Mouse (Mus musculus) olfactory bulb, adult 2 months (tissue): ENCODE measurements around the gene Trappc5.

ENCODE experiments used
- CTCF ChIP-seq: fragments of 200-500 bp; IDR thresholded peaks from 2 replicates; pipeline ENCODE4 v1.5.1; 2012; ENCODE audit warnings: low read depth, mild to moderate bottlenecking, low read length, moderate library complexity; ENCODE audit not compliant: insufficient read depth
- POLR2A ChIP-seq: fragments of 200-500 bp; IDR thresholded peaks from 2 replicates; pipeline ENCODE4 v1.6.1; 2012; ENCODE audit warnings: mild to moderate bottlenecking, low read depth, low read length, moderate library complexity; ENCODE audit not compliant: insufficient read depth

DNA sequence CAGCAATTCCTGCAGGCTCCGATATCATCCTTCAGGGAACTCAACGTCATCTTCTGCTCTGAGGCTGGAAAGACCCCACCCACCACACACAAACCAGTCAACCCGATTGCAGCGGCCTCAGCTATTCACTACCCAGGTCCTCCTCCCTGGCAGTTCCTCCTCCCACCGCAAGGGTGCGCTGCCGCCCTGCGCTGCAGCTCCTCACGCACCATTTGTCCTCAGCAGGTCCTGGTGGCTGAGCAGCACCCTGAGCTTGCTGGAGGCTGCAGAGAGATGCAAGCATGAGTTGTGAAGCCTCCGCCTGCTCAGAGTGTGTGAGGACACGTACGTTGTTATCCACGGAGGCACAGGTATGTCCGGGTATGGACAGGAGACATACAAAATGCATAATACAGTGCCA is 42.5 kb downstream of the Trappc5 start:
- TF ChIP-seq CTCF = peak; percentile 69
- no peak for TF ChIP-seq POLR2A
